Mouse (Mus musculus) cortical plate, adult 2 months (tissue): ENCODE measurements around the gene Ptpdc1. TPM values are rescaled to one million over a fixed set of nuclear protein-coding genes. Genes with fewer than 3 reads are reported as not detected.

ENCODE experiments used
- H3K27ac ChIP-seq: fragments of 200-500 bp; 2 replicates; pipeline ENCODE4 v1.5.1; 2012; ENCODE audit warnings: low read length, control low read depth, inconsistent platforms; ENCODE audit not compliant: insufficient read depth
- H3K4me1 ChIP-seq: fragments of 200-500 bp; 2 replicates; pipeline ENCODE4 v1.6.1; 2011; ENCODE audit warnings: low read length; ENCODE audit not compliant: control insufficient read depth, insufficient read depth
- H3K4me3 ChIP-seq: fragments of 200-500 bp; 2 replicates; pipeline ENCODE4 v1.5.1; 2011; ENCODE audit warnings: mild to moderate bottlenecking, low read length, control low read depth; ENCODE audit not compliant: insufficient read depth
- CTCF ChIP-seq: fragments of 200-500 bp; IDR thresholded peaks from 2 replicates; pipeline ENCODE4 v1.5.1; 2011; ENCODE audit warnings: mild to moderate bottlenecking, control low read depth, low read length; ENCODE audit not compliant: insufficient read depth; ENCODE audit errors: extremely low read depth
- POLR2A ChIP-seq: fragments of 200-500 bp; IDR thresholded peaks from 2 replicates; pipeline ENCODE4 v1.6.1; 2011; ENCODE audit warnings: mild to moderate bottlenecking, low read length, control low read depth; ENCODE audit not compliant: insufficient read depth; ENCODE audit errors: extremely low read depth
- polyA plus RNA-seq: library from polyadenylated mRNA; depleted of rRNA; stranded (reverse); fragments of >200 nt; gene quantifications from 2 replicates; pipeline ENCODE4 v1.2.3, GENCODE M21; 2012

Gene Ptpdc1
- polyA plus RNA-seq, 1 experiment: 15.4 TPM

DNA sequence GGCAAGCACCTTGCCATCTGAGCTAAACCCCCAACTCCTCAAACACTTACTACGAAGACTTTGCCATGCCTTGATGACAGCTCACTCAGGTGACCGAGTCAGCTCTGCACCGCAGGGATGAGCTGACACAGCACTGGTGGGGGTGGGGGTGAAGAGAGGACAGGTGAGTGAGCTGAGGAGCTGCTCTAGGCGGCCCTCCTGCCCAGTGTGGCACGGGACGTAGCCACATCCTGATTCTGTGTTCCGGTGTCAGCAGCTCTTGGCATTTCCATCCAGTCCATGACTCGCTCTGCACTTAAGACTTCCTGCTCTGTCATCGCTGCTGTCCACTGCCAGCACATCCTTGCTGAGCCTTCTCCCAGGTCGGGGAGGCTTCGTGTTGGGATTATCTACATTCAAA lies 38.1 kb downstream of the Ptpdc1 start:
- Histone ChIP-seq H3K4me1 (no peaks in the 10 kb centered on the region), H3K4me3 (no peak overlapping the region), H3K27ac (no peak overlapping the region)
- no peak for TF ChIP-seq POLR2A
- no peak for TF ChIP-seq CTCF

DNA sequence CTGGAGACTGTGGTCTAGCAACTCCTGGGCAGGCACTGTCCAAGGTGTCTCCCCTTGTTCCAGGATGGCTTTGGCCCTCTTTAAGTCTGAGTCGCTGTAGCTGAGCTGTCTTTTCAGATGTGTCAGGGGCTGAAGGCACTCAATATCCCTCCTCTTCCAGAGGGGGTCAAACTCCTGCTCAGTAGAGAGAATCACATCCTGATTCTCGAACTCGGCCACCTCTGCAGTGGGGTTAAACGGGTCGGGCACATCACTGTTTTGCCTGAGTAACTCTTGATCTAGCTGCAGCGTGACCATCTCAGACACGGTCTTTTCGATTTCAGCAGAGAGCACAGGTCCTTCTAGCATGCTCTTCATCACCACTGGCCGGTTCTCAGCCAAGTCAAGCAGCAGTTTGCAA lies 39.0 kb downstream of the Ptpdc1 start:
- H3K4me3 ChIP-seq: no peak overlapping the region
- TF ChIP-seq CTCF (no peak), POLR2A (no peak)
- H3K4me1 ChIP-seq: no peaks in the 10 kb centered on the region
- H3K27ac ChIP-seq: no peak overlapping the region

DNA sequence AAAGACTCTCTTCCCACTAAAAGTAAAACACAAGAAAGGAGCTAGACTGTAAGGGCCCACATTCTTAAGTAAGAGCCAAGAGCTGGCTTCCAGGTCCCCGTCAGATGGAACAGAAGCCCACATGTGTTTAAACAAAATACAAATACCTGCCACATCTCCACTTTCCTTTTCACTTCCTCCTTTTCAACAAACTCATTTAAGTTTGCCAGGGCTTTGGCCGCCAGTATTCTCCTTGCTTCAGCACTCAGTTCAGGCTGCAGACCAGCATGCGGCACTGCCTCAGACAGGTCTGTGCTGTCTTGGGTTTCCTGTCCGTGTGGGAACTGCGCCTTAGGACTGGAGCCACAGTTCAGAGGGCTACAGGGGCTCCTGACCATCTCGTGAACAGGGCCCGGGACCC lies 39.7 kb downstream of the Ptpdc1 start:
- H3K27ac ChIP-seq: no peak overlapping the region
- no peak overlapping the region for H3K4me3 ChIP-seq
- no peaks in the 10 kb centered on the region for H3K4me1 ChIP-seq
- TF ChIP-seq CTCF (no peak), POLR2A (no peak)

DNA sequence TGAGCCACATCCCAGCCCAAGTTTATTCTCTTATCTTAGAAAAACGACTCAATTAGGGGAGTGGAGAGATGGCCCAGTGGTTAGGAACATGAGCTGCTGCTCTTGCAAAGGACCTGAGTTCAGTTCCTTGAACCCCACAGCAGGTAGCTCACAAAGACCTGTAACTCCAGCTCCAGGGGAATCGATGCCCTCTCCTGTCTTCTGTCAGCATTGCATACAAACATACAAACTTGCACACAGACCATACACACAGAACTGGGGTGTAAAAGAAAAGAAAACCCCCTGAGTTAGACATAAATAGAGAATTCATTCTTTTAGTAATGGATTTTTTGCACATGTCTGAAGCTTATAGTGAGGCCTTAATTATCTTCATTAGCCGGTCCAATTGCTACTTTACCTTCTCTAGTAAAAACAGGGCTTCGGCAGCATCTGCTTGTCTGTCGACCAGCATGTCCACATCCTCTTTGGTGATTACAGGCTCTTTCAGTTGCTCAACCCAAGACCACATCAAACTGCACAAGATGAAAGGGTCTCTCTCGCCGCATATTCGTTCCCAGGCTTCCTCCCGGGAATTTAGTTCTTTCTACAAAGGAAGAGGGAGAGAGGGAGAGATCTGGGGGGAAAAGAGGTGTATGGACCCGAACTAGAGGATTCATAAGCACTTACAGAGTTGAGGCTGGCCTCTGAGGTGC lies 42.6 kb downstream of the Ptpdc1 start:
- H3K4me3 ChIP-seq: no peak overlapping the region
- H3K27ac ChIP-seq: no peak overlapping the region
- TF ChIP-seq CTCF: no peak
- no peak for TF ChIP-seq POLR2A
- H3K4me1 ChIP-seq: no peaks in the 10 kb centered on the region

DNA sequence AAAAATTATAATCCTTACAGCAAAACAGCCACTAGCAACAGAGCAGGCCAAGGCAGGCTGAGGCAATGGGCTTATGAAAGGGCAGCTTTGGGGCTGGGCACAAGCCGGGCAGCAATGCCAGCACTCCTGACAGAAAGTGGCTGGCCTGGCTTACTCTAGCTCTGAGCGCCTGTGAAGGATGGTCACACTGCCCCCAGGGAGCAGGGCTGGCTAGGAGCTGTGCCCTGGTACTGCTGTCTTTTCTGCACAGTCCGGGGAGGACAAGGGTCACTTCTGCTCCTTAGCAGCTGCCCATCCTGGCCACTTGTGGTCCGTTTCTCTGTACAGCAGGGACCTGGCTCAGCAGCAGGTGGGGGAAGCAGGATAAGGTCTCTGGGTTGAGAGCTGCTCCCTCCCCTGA lies 46.8 kb downstream of the Ptpdc1 start:
- TF ChIP-seq CTCF: no peak
- TF ChIP-seq POLR2A: no peak
- Histone ChIP-seq H3K4me1 (no peaks in the 10 kb centered on the region), H3K27ac (no peak overlapping the region), H3K4me3 (no peak overlapping the region)

DNA sequence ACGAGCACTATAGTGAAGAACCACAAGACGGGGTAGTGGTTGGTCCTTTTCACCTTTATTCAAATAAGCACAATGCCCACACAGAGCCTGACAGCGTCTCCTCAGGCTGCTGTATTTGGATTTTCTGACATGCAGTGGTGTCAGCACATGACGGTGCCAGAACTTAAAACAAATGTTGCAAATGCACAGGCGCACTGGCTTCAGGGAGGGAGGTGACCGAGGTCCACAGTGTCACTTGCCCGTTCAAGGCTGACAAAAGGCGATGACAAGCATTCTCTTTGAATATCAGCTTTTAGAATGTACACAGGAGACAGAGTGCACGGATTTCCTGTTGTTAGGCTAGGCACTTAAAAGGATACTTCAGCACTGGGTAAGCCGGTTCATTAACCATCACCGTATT lies 47.6 kb downstream of the Ptpdc1 start:
- TF ChIP-seq CTCF: no peak
- no peak for TF ChIP-seq POLR2A
- no peak overlapping the region for H3K4me3 ChIP-seq
- H3K27ac ChIP-seq: no peak overlapping the region
- no peaks in the 10 kb centered on the region for H3K4me1 ChIP-seq

DNA sequence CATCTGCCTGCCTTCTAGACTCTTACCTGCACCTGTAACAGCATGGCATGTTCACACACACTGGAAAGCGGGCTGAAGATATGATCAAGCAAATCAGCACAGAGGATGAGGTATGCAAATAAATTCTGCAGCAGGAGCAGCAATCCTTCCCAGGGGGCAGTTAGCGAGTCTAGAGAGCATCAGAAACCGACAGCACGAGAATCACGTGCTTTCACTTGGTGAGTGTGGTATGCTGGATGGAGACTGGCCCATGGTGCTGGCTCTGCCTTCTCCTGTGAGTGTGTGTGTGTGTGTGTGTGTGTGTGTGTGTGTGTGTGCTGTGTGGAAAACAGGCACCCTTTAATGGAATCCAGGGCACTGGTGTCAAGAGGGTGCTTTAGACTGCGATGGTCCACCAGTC lies 48.5 kb downstream of the Ptpdc1 start:
- Histone ChIP-seq H3K4me3 (no peak overlapping the region), H3K27ac (no peak overlapping the region), H3K4me1 (no peaks in the 10 kb centered on the region)
- TF ChIP-seq CTCF: no peak
- no peak for TF ChIP-seq POLR2A

DNA sequence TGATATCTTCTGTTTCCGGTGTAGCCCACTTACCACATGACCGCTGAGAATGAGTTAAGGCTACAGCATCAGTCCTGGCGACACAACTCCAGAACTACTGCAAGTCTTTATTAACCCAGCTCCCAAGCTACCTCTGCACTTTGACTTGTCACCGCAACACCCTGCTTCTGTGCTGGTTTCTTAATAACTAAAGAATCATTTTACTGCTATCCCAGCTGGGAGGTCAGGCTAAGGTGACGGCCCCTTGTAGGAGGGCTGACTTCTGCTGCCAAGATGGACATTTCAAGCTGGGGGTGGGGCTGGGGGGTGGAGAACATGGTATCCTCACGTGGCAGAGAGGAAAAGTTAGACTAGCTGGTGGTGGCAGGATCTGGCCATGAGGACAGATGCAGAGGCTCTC lies 50.7 kb downstream of the Ptpdc1 start:
- no peak for TF ChIP-seq CTCF
- TF ChIP-seq POLR2A: no peak
- Histone ChIP-seq H3K4me1 (no peaks in the 10 kb centered on the region), H3K4me3 (no peak overlapping the region), H3K27ac (no peak overlapping the region)

DNA sequence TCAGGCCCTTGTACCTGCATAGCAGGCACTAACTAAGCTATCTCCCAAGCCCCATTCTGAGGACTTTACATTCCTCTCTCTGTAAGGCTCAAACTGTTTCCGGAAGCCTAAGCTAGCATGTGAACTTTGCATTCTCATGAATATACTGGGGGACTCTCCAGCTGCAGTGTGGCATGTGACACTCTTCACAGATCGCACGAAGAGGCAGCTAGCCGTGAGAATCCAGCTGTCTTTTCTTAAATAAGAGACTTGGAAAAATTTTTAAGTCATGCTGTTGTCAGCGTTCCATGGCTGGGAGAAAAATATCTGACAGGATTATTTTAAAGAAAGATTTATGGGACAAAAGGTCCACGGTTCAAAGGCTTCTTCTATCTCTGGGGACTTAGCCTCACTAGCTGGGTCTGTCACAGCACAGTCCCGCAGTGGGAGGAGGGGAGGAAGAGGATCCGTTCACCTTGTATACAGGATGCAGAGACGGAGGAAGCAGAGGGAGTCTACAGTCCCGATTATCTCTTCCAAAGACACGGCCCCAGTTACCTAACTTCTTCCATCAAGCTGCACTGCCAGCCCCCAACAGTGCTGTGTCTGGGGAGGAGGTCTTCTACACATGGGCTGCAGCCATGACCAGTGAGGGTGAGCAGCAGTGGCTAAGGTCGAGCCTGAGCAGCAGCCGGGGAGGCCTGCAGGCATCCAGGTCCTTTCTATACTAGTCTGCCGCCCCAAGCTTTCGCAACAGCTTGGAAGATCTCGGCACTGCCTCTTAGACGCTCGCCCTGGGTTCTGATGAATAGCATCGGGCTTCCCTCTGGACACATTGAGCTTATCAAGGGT lies 51.7 kb downstream of the Ptpdc1 start:
- Histone ChIP-seq H3K4me1 (no peaks in the 10 kb centered on the region), H3K4me3 (no peak overlapping the region), H3K27ac (peak overlapping the region; percentile 29; the same call in 1 of the 2 replicates)
- TF ChIP-seq POLR2A: no peak
- no peak for TF ChIP-seq CTCF

DNA sequence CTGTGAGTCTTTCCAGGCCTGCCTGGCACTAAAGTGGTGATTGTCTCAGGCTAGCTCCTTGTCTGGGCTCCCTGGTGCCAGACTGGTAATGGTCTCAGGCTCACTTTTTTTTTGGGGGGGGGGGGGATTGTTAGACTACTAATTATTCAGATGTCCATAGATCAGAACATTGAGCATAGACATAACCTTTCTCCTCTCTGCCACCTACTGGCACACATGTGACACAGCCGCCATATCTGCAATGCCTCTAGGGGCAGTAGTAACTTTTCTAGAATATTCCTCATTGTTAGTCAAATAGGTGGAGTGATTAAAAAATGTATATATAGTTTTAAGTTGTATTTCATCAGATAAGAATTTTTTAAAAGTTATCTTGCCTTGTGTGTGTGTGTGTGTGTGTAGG lies 53.3 kb downstream of the Ptpdc1 start:
- no peaks in the 10 kb centered on the region for H3K4me1 ChIP-seq
- TF ChIP-seq CTCF (peak; percentile 82), POLR2A (no peak)
- H3K4me3 ChIP-seq: no peak overlapping the region
- H3K27ac ChIP-seq: no peak overlapping the region
